Mouse (Mus musculus): Measurements from ENCODE around the gene Camkmt.

GRCm38 (mm10) chr17:85088401-85088800 is 2.0 kb upstream of the Camkmt start:
- TF ChIP-seq CTCF (IDR thresholded peaks at IDR 0.05; ENCODE audit: borderline replicate concordance, extremely low read depth, insufficient read depth, insufficient read length) (no peak), POLR2A (IDR thresholded peaks at IDR 0.05; ENCODE audit: borderline replicate concordance, extremely low read depth, insufficient read depth, insufficient read length, poor library complexity, severe bottlenecking) (no peak)

Measured in brain, embryonic 14.5 days (tissue).